Mouse (Mus musculus): ENCODE measurements around the gene Klf1. TPM values are rescaled to one million over a fixed set of nuclear protein-coding genes. Genes with fewer than 3 reads are reported as not detected.

The Klf1 gene
- polyA plus RNA-seq, 1 experiment from 2014 or later: 11.1 TPM

DNA sequence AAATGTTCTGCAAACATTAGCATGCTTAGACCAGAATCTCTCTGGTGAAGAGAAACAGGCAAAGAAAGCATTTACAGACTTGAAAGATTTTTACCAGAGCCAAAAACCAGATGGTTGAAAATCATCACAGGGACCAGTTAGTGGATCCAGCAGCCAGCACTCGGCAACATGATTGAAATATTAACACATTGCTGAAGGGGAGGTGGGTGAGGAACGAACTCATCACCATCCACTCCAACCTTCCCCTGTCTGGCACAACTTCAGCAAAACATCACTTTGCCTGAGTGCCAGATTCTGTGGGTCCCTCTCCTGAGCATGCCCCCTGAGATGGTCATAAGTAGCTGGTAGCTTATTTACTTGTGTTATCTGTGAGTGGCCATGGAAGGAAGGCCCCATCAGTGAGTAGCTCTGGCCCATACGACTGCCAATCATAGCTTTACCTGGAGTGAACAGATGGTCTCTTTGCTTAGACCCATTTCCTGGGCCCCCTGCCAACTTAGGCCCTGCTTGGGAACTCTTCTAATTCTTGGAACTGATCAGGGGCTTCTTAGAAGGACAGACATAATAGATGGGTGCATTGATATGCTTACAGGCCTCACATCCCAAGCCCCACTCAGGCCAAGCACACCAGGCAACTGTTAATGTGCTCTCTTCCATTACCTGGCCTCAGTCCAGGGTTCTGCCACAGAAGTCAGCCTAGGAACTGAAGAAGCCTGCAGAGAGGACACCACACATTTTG, 24.3 kb upstream of the Klf1 start:
- Histone ChIP-seq H3K4me2 (ENCODE audit: low read depth, low read length) (no peak overlapping the region), H3K27me3 (ENCODE audit: control insufficient read depth, insufficient read depth, low read length) (no peaks in the 10 kb centered on the region), H3K4me1 (ENCODE audit: control insufficient read depth, insufficient read depth, low read length) (no peaks in the 10 kb centered on the region), H3K9ac (replicated peaks; ENCODE audit: low read length) (no peak overlapping the region), H3K9me3 (replicated peaks; ENCODE audit: control insufficient read depth, low read length) (no peaks in the 10 kb centered on the region), H3K4me3 (ENCODE audit: low read depth, low read length) (no peak overlapping the region), H3K27ac (replicated peaks; ENCODE audit: low read depth, low read length) (no peak overlapping the region), H3K36me3 (replicated peaks; ENCODE audit: control insufficient read depth, insufficient read depth, low read depth, low read length) (no peaks in the 10 kb centered on the region)
- DNase-seq (ENCODE audit: low spot score) (no peak), ATAC-seq (replicated peaks; ENCODE audit: insufficient number of reproducible peaks, low FRiP score, low TSS enrichment, low read depth) (no peak)
- WGBS: 88% methylated on average over 3 of the region's 3 CpGs

GRCm38 (mm10) chr8:84878915-84879314, 22.8 kb upstream of the Klf1 start:
- Histone ChIP-seq H3K27ac (replicated peaks; ENCODE audit: low read depth, low read length) (no peak overlapping the region), H3K27me3 (ENCODE audit: control insufficient read depth, insufficient read depth, low read length) (no peaks in the 10 kb centered on the region), H3K4me2 (ENCODE audit: low read depth, low read length) (no peak overlapping the region), H3K9me3 (replicated peaks; ENCODE audit: control insufficient read depth, low read length) (no peaks in the 10 kb centered on the region), H3K9ac (replicated peaks; ENCODE audit: low read length) (no peak overlapping the region), H3K4me1 (ENCODE audit: control insufficient read depth, insufficient read depth, low read length) (no peaks in the 10 kb centered on the region), H3K4me3 (ENCODE audit: low read depth, low read length) (no peak overlapping the region), H3K36me3 (replicated peaks; ENCODE audit: control insufficient read depth, insufficient read depth, low read depth, low read length) (no peaks in the 10 kb centered on the region)
- no peak for DNase-seq (ENCODE audit: low spot score)
- 79% methylated on average over 1 of the region's 1 CpGs for WGBS
- no peak for ATAC-seq (replicated peaks; ENCODE audit: insufficient number of reproducible peaks, low FRiP score, low TSS enrichment, low read depth)

GRCm38 (mm10) chr8:84884728-84885127, 17.0 kb upstream of the Klf1 start:
- no peak overlapping the region for H3K4me3 ChIP-seq (ENCODE audit: low read depth, low read length)
- no peaks in the 10 kb centered on the region for H3K4me1 ChIP-seq (ENCODE audit: control insufficient read depth, insufficient read depth, low read length)
- DNase-seq (ENCODE audit: low spot score) (no peak), ATAC-seq (replicated peaks; ENCODE audit: insufficient number of reproducible peaks, low FRiP score, low TSS enrichment, low read depth) (no peak)
- no peak overlapping the region for H3K4me2 ChIP-seq (ENCODE audit: low read depth, low read length)
- H3K27me3 ChIP-seq (ENCODE audit: control insufficient read depth, insufficient read depth, low read length): no peaks in the 10 kb centered on the region
- H3K9ac ChIP-seq (replicated peaks; ENCODE audit: low read length): no peak overlapping the region
- 87% methylated on average over 4 of the region's 4 CpGs for WGBS
- H3K9me3 ChIP-seq (replicated peaks; ENCODE audit: control insufficient read depth, low read length): no peaks in the 10 kb centered on the region
- H3K36me3 ChIP-seq (replicated peaks; ENCODE audit: control insufficient read depth, insufficient read depth, low read depth, low read length): no peaks in the 10 kb centered on the region; the same call in 1 of the 2 replicates
- no peak overlapping the region for H3K27ac ChIP-seq (replicated peaks; ENCODE audit: low read depth, low read length)

DNA sequence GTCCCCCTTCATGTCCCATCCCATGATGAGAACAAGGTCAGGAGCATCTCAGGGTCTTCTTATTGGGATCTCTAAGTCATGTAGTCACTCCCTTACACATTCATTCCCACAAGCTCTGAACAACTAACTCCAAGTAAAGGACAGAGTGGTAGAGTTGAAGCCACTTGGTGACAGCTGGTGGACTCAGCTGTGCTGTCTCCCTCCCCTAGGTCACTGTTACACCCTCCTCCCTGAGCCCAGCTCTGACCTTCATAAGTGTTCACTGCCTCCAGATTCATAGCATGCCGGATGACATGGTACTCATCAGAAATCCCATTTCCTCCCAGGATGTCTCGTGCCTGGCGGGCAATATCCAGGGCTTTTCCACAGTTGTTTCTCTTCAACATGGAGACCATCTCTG, 13.4 kb upstream of the Klf1 start:
- Histone ChIP-seq H3K4me3 (ENCODE audit: low read depth, low read length) (no peak overlapping the region), H3K27ac (replicated peaks; ENCODE audit: low read depth, low read length) (no peak overlapping the region), H3K4me1 (ENCODE audit: control insufficient read depth, insufficient read depth, low read length) (no peaks in the 10 kb centered on the region), H3K9ac (replicated peaks; ENCODE audit: low read length) (no peak overlapping the region), H3K4me2 (ENCODE audit: low read depth, low read length) (no peak overlapping the region), H3K9me3 (replicated peaks; ENCODE audit: control insufficient read depth, low read length) (no peaks in the 10 kb centered on the region), H3K36me3 (replicated peaks; ENCODE audit: control insufficient read depth, insufficient read depth, low read depth, low read length) (no peaks in the 10 kb centered on the region; the same call in 1 of the 2 replicates), H3K27me3 (ENCODE audit: control insufficient read depth, insufficient read depth, low read length) (no peaks in the 10 kb centered on the region)
- DNase-seq (ENCODE audit: low spot score) (no peak), ATAC-seq (replicated peaks; ENCODE audit: insufficient number of reproducible peaks, low FRiP score, low TSS enrichment, low read depth) (no peak)
- 96% methylated on average over 3 of the region's 3 CpGs for WGBS

GRCm38 (mm10) chr8:84889141-84889540, 12.6 kb upstream of the Klf1 start:
- WGBS: 96% methylated on average over 1 of the region's 1 CpGs
- H3K36me3 ChIP-seq (replicated peaks; ENCODE audit: control insufficient read depth, insufficient read depth, low read depth, low read length): no peaks in the 10 kb centered on the region; the same call in 1 of the 2 replicates
- no peak overlapping the region for H3K4me3 ChIP-seq (ENCODE audit: low read depth, low read length)
- ATAC-seq (replicated peaks; ENCODE audit: insufficient number of reproducible peaks, low FRiP score, low TSS enrichment, low read depth): no peak
- H3K4me1 ChIP-seq (ENCODE audit: control insufficient read depth, insufficient read depth, low read length): no peaks in the 10 kb centered on the region
- no peak for DNase-seq (ENCODE audit: low spot score)
- H3K27me3 ChIP-seq (ENCODE audit: control insufficient read depth, insufficient read depth, low read length): no peaks in the 10 kb centered on the region
- no peak overlapping the region for H3K9ac ChIP-seq (replicated peaks; ENCODE audit: low read length)
- no peak overlapping the region for H3K27ac ChIP-seq (replicated peaks; ENCODE audit: low read depth, low read length)
- no peak overlapping the region for H3K4me2 ChIP-seq (ENCODE audit: low read depth, low read length)
- H3K9me3 ChIP-seq (replicated peaks; ENCODE audit: control insufficient read depth, low read length): no peaks in the 10 kb centered on the region

GRCm38 (mm10) chr8:84892993-84893708, 8.6 kb upstream of the Klf1 start:
- Histone ChIP-seq H3K4me1 (ENCODE audit: control insufficient read depth, insufficient read depth, low read length) (no peaks in the 10 kb centered on the region), H3K36me3 (replicated peaks; ENCODE audit: control insufficient read depth, insufficient read depth, low read depth, low read length) (no peaks in the 10 kb centered on the region; the same call in 1 of the 2 replicates), H3K4me2 (ENCODE audit: low read depth, low read length) (peak overlapping the region; percentile 75), H3K4me3 (ENCODE audit: low read depth, low read length) (peak overlapping the region; percentile 69), H3K27me3 (ENCODE audit: control insufficient read depth, insufficient read depth, low read length) (no peaks in the 10 kb centered on the region), H3K9me3 (replicated peaks; ENCODE audit: control insufficient read depth, low read length) (no peaks in the 10 kb centered on the region), H3K9ac (replicated peaks; ENCODE audit: low read length) (peak overlapping the region; percentile 72), H3K27ac (replicated peaks; ENCODE audit: low read depth, low read length) (no peak overlapping the region; the same call in 1 of the 2 replicates)
- WGBS: 11% methylated on average over 31 of the region's 31 CpGs
- DNase-seq (ENCODE audit: low spot score) (no peak), ATAC-seq (replicated peaks; ENCODE audit: insufficient number of reproducible peaks, low FRiP score, low TSS enrichment, low read depth) (peak; percentile 52)

GRCm38 (mm10) chr8:84893709-84894134, 8.0 kb upstream of the Klf1 start, which contains the start of gene Gcdh:
Gene Gcdh, minus strand, starts transcription at chr8:84893921.
- H3K27ac ChIP-seq (replicated peaks; ENCODE audit: low read depth, low read length): no peak within 1 kb of the TSS; the same call in 1 of the 2 replicates

DNA sequence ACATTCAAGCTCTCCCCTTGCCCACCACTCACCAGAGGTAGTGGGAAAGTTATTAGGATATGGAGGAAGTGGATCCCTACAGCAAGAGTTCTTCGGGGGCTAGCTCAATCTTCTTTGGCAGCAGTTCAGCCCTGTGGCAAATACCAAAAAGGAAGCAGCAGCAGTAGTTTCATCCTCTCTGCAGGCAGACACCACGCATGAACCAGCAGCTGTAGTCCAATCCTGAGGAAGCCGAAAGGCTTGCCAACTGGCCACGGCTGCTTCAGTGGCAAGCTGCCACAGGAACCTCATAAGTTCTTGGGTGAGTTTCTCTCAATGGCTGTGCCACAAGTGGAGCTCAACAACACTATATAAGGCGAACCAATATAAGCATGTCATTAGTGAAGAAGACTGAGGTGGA, 5.8 kb upstream of the Klf1 start:
- no peak overlapping the region for H3K9ac ChIP-seq (replicated peaks; ENCODE audit: low read length)
- no peak overlapping the region for H3K4me2 ChIP-seq (ENCODE audit: low read depth, low read length)
- H3K4me3 ChIP-seq (ENCODE audit: low read depth, low read length): no peak overlapping the region
- H3K9me3 ChIP-seq (replicated peaks; ENCODE audit: control insufficient read depth, low read length): no peaks in the 10 kb centered on the region
- DNase-seq (ENCODE audit: low spot score): no peak
- H3K27me3 ChIP-seq (ENCODE audit: control insufficient read depth, insufficient read depth, low read length): no peaks in the 10 kb centered on the region
- H3K4me1 ChIP-seq (ENCODE audit: control insufficient read depth, insufficient read depth, low read length): no peaks in the 10 kb centered on the region
- no peak for ATAC-seq (replicated peaks; ENCODE audit: insufficient number of reproducible peaks, low FRiP score, low TSS enrichment, low read depth)
- 83% methylated on average over 5 of the region's 5 CpGs for WGBS
- no peak overlapping the region for H3K27ac ChIP-seq (replicated peaks; ENCODE audit: low read depth, low read length)
- no peaks in the 10 kb centered on the region for H3K36me3 ChIP-seq (replicated peaks; ENCODE audit: control insufficient read depth, insufficient read depth, low read depth, low read length)

More at GRCm38 (mm10) chr8:84893709-84894134, 8.0 kb upstream of the Klf1 start, which contains the start of gene Gcdh:
- DNase-seq (ENCODE audit: low spot score) (peak; percentile 97), ATAC-seq (replicated peaks; ENCODE audit: insufficient number of reproducible peaks, low FRiP score, low TSS enrichment, low read depth) (peak; percentile 96)
- H3K9me3 ChIP-seq (replicated peaks; ENCODE audit: control insufficient read depth, low read length): no peaks in the 10 kb centered on the region
- WGBS: 0% methylated on average over 11 of the region's 11 CpGs
- no peaks in the 10 kb centered on the region for H3K27me3 ChIP-seq (ENCODE audit: control insufficient read depth, insufficient read depth, low read length)
- no peaks in the 10 kb centered on the region for H3K4me1 ChIP-seq (ENCODE audit: control insufficient read depth, insufficient read depth, low read length)
- H3K9ac ChIP-seq (replicated peaks; ENCODE audit: low read length): peak within 1 kb of the TSS; percentile 72
- peak within 1 kb of the TSS; percentile 75 for H3K4me2 ChIP-seq (ENCODE audit: low read depth, low read length)
- H3K4me3 ChIP-seq (ENCODE audit: low read depth, low read length): peak within 1 kb of the TSS; percentile 69
- no peaks in the 10 kb centered on the region for H3K36me3 ChIP-seq (replicated peaks; ENCODE audit: control insufficient read depth, insufficient read depth, low read depth, low read length)
